Mouse (Mus musculus) midbrain, embryonic 13.5 days (tissue): ENCODE measurements around the gene Clic6. TPM values are rescaled to one million over a fixed set of nuclear protein-coding genes. Genes with fewer than 3 reads are reported as not detected.

ENCODE experiments used
- ATAC-seq: fragments of 200-750 bp; cut with Nextera tagmentation; 2 replicates; pipeline ENCODE4 v1.8.0; 2017; ENCODE audit warnings: mild to moderate bottlenecking, moderate TSS enrichment, moderate library complexity
- H3K27ac ChIP-seq: fragments of 300-500 bp; sonication (generic); 2 replicates; pipeline ENCODE4 v1.5.1; 2015; ENCODE audit warnings: inconsistent platforms, mild to moderate bottlenecking, moderate library complexity
- H3K27me3 ChIP-seq: fragments of 300-500 bp; sonication (generic); 2 replicates; pipeline ENCODE4 v1.6.1; 2015; ENCODE audit warnings: mild to moderate bottlenecking, inconsistent platforms
- H3K36me3 ChIP-seq: fragments of 300-500 bp; sonication (generic); 2 replicates; pipeline ENCODE4 v1.6.1; 2015; ENCODE audit warnings: mild to moderate bottlenecking, inconsistent platforms
- H3K4me1 ChIP-seq: fragments of 300-500 bp; sonication (generic); replicated peaks from 2 replicates; pipeline ENCODE4 v1.6.1; 2015; ENCODE audit warnings: inconsistent platforms
- H3K4me2 ChIP-seq: fragments of 300-500 bp; sonication (generic); replicated peaks from 2 replicates; pipeline ENCODE4 v1.6.1; 2015; ENCODE audit warnings: moderate library complexity, mild to moderate bottlenecking, inconsistent platforms
- H3K4me3 ChIP-seq: fragments of 300-500 bp; sonication (generic); replicated peaks from 2 replicates; pipeline ENCODE4 v1.5.1; 2015; ENCODE audit warnings: mild to moderate bottlenecking, inconsistent platforms
- H3K9ac ChIP-seq: fragments of 300-500 bp; sonication (generic); replicated peaks from 2 replicates; pipeline ENCODE4 v1.6.1; 2015; ENCODE audit warnings: mild to moderate bottlenecking, inconsistent platforms
- H3K9me3 ChIP-seq: fragments of 300-500 bp; sonication (generic); 2 replicates; pipeline ENCODE4 v1.6.1; 2016; ENCODE audit warnings: mild to moderate bottlenecking, inconsistent platforms
- WGBS: fragments of 180-500 bp; shearing (Covaris S2); methylation state at CpG from one replicate; pipeline ENCODE4 v1.1.7; 2015; 5-methylcytosine and 5-hydroxymethylcytosine counted together
- polyA plus RNA-seq: library from polyadenylated mRNA; unstranded; fragments of >200 nt; fragmentation: Nextera tagmentation; extraction: Ambion mirVana; gene quantifications from 2 replicates; pipeline ENCODE4 v1.2.1, GENCODE M21; 2015

Clic6 gene
- polyA plus RNA-seq, 1 experiment from 2014 or later, result 3.1 TPM

DNA sequence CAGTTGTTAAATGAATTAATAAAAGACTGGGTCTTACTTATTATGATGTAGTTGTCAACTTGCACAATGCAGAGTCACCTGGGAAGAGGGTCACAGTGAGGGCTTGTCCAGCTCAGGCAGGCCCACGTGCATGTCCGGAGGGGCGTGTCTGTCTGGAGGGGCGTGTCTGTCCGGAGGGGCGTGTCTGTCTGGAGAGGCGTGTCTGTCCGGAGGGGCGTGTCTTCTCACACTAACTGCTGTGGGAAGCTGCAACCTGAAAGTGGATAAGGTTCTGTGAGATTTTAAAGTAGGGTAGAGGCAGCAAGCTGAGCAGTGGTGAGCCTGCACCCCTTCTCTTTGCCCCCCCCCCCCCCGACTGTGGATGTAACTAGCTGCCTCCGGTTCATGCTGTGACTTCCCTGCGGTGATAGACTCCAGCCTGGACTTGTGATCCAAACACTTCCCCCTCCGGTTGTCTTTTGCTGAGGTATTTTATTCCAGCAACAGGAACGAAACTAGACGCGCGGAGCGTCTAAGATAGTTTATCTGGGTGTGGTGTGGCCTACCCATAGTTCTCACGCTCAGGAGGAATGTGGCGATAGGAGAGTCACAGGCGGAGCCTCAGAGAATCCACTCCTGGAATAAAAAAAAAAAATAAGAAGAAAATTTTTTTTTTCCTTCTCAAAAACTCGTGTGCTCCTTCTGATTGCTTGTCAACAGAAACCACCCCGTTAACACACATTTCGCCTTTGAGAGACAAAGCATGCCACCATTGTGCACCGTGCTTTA, 10.3 kb upstream of the Clic6 start:
- WGBS, result 61% methylated on average over 25 of the region's 25 CpGs
- peaks cover 21% of the 10 kb centered on the region for H3K27me3 ChIP-seq
- no peak overlapping the region for H3K4me3 ChIP-seq
- no peak overlapping the region for H3K9ac ChIP-seq
- 0 out of 2 replicates have a peak, but pooled peaks cover 5% of the 10 kb centered on the region for H3K4me1 ChIP-seq
- no peaks in the 10 kb centered on the region for H3K36me3 ChIP-seq
- no peak overlapping the region for H3K4me2 ChIP-seq
- ATAC-seq, result no peak
- H3K9me3 ChIP-seq, result no peaks in the 10 kb centered on the region
- no peak overlapping the region for H3K27ac ChIP-seq

DNA sequence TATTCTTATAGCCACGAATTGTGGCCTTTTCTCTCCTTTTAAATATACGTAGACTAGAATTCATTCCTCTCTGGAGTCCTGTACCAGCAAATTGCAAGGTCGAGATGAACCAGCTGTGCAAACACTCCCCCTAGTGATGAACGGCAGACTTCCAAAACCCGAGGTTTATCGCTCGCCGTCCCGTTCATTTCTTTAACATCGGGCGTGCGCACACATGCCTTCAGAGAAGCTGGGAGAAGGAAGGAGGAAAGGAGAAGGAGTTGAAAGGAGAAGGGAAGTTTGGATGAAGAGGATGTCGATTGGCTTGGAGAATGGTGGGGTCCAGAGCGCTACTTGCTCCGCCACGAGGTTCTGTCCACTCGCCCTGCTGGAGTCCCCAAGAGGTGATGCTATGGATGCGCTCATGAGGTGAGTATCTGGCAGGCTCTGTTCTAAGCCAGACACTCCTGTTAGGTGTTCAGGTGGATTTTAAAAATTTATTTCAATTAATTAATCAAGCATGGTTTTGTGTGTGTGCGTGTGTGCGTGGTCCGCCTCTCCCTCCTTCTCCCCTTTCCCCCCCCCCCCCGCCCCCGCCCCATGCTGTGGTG, 6.9 kb upstream of the Clic6 start:
- Histone ChIP-seq H3K27me3 (peaks cover 25% of the 10 kb centered on the region), H3K9me3 (no peaks in the 10 kb centered on the region), H3K27ac (no peak overlapping the region), H3K36me3 (no peaks in the 10 kb centered on the region), H3K4me3 (peak overlapping the region; percentile 22; the same call in 1 of the 2 replicates), H3K9ac (0 out of 2 replicates have a peak overlapping the region, but pooled peaks have one; percentile 5), H3K4me1 (0 out of 2 replicates have a peak, but pooled peaks cover 5% of the 10 kb centered on the region), H3K4me2 (peak overlapping the region; percentile 52)
- ATAC-seq, result peak; percentile 68
- 8% methylated on average over 23 of the region's 23 CpGs for WGBS

DNA sequence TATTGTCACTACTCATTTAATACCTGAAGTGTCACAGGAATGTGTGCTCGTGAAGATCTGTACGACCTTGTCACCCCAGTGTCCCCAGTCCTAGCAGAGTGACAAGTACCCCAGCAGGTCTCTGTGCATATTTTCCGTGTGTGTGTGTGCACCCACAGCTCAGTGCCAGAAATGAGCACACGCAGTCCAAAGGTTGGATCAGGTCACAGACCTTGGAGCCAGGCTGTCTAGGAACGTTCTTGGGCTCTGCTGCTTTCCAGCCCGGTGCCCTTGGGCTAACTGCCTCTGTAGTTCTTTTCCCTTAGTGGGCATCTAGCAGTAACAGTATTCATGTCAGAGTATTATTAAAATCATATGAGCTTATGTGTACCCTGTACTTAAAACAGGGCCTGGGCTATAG, 1.6 kb downstream of the Clic6 start:
- Histone ChIP-seq H3K4me2 (no peak overlapping the region), H3K36me3 (no peaks in the 10 kb centered on the region), H3K27me3 (no peaks in the 10 kb centered on the region), H3K4me3 (no peak overlapping the region), H3K27ac (no peak overlapping the region), H3K4me1 (no peaks in the 10 kb centered on the region), H3K9ac (no peak overlapping the region), H3K9me3 (no peaks in the 10 kb centered on the region)
- WGBS, result 88% methylated on average over 6 of the region's 6 CpGs
- ATAC-seq, result no peak

DNA sequence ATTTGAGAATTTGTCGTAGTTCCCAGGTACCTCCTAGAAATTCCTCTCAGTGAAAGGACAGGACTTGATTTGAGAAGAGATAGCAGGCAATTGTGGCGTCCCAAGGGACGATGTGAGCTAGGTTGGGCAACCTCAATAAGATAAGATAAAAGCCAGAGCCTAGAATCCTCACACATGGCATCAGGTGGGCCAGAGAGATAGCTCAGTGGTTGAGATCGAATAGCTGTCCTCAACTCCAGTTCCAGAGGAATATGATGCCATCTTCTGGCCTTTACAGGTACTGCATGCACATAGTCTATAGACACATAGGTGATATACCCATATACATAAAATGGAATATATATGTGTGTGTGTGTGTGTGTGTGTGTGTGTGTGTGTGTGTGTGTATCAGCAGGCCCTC, 2.0 kb downstream of the Clic6 start:
- Histone ChIP-seq H3K9ac (no peak overlapping the region), H3K4me3 (no peak overlapping the region), H3K36me3 (no peaks in the 10 kb centered on the region), H3K9me3 (no peaks in the 10 kb centered on the region), H3K27ac (no peak overlapping the region), H3K4me1 (no peaks in the 10 kb centered on the region), H3K27me3 (no peaks in the 10 kb centered on the region), H3K4me2 (no peak overlapping the region)
- ATAC-seq, result no peak
- WGBS, result 52% methylated on average over 4 of the region's 4 CpGs

- Histone ChIP-seq H3K27me3 (no peaks in the 10 kb centered on the region), H3K9ac (no peak overlapping the region), H3K27ac (no peak overlapping the region), H3K9me3 (no peaks in the 10 kb centered on the region), H3K36me3 (no peaks in the 10 kb centered on the region), H3K4me3 (no peak overlapping the region), H3K4me2 (no peak overlapping the region), H3K4me1 (no peaks in the 10 kb centered on the region)
- 89% methylated on average over 5 of the region's 5 CpGs for WGBS
- ATAC-seq, result no peak
Measured at GRCm38 (mm10) chr16:92488456-92488855, 2.9 kb downstream of the Clic6 start.

DNA sequence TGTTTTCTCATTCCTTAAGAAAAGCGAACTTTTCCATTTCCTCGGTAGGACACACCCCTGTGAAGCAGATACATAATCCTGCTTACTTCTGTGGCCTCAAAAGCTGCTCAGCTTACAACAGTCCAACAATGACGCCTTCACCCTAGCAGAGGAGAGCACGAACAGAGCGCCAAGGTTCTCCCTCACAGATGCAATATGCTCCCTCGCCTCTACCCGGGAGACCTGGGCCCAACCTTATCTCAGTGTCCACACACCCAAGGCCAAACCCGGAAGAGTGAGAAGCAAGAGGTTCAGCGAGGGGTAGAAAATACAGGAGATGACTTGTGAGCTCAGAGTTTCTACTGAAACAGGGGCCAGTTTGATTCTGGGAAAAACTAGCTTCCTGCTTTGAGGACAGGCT, 3.8 kb downstream of the Clic6 start:
- no peaks in the 10 kb centered on the region for H3K9me3 ChIP-seq
- WGBS, result 81% methylated on average over 9 of the region's 9 CpGs
- H3K4me1 ChIP-seq, result no peaks in the 10 kb centered on the region
- no peak overlapping the region for H3K27ac ChIP-seq
- H3K4me3 ChIP-seq, result no peak overlapping the region
- H3K4me2 ChIP-seq, result no peak overlapping the region
- no peak overlapping the region for H3K9ac ChIP-seq
- no peaks in the 10 kb centered on the region for H3K36me3 ChIP-seq
- H3K27me3 ChIP-seq, result no peaks in the 10 kb centered on the region
- ATAC-seq, result no peak

GRCm38 (mm10) chr16:92497851-92498588, 12.5 kb downstream of the Clic6 start:
- Histone ChIP-seq H3K4me3 (peak overlapping the region; percentile 50), H3K9ac (peak overlapping the region; percentile 63; the same call in 1 of the 2 replicates), H3K27me3 (peaks cover 51% of the 10 kb centered on the region), H3K9me3 (no peaks in the 10 kb centered on the region), H3K27ac (no peak overlapping the region), H3K4me2 (peak overlapping the region; percentile 77), H3K36me3 (no peaks in the 10 kb centered on the region), H3K4me1 (peaks cover 15% of the 10 kb centered on the region)
- ATAC-seq, result no peak
- 9% methylated on average over 26 of the region's 26 CpGs for WGBS

DNA sequence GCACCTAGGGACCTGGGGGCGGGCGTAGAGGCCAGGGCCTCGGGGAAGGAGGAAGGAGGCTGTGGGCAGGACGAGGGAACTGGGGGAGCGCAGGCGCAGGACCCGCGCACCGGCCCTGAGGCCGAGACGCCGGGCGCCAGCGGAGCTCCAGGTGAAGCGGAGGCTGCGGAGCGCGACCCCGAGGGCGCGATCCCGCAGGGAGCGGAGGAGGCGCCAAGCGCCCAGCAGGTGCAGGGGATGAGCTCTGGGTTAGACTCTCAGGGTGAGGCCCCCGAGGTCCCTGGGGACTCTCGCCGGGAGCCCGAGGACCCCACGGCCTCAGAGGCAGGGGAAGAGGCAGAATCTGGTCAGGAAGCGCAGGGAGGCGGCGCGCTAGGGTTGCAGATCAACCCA, 13.0 kb downstream of the Clic6 start:
- no peak overlapping the region for H3K27ac ChIP-seq

GRCm38 (mm10) chr16:92499324-92499723, 13.8 kb downstream of the Clic6 start:
- H3K9me3 ChIP-seq, result no peaks in the 10 kb centered on the region
- peak overlapping the region; percentile 50 for H3K4me3 ChIP-seq
- H3K9ac ChIP-seq, result peak overlapping the region; percentile 63; the same call in 1 of the 2 replicates
- H3K4me2 ChIP-seq, result peak overlapping the region; percentile 77
- peaks cover 51% of the 10 kb centered on the region for H3K27me3 ChIP-seq
- peaks cover 15% of the 10 kb centered on the region for H3K4me1 ChIP-seq
- H3K27ac ChIP-seq, result no peak overlapping the region
- H3K36me3 ChIP-seq, result no peaks in the 10 kb centered on the region
- WGBS, result 14% methylated on average over 15 of the region's 15 CpGs
- ATAC-seq, result 0 out of 2 replicates have a peak, but pooled peaks have one; percentile 27

More for the DNA sequence above, 13.0 kb downstream of the Clic6 start:
- H3K4me3 ChIP-seq, result peak overlapping the region; percentile 50
- H3K9me3 ChIP-seq, result no peaks in the 10 kb centered on the region
- H3K4me1 ChIP-seq, result peaks cover 15% of the 10 kb centered on the region
- H3K27me3 ChIP-seq, result peaks cover 51% of the 10 kb centered on the region
- WGBS, result under 1% methylated on average over 34 of the region's 34 CpGs
- no peaks in the 10 kb centered on the region for H3K36me3 ChIP-seq
- H3K9ac ChIP-seq, result peak overlapping the region; percentile 63
- ATAC-seq, result 0 out of 2 replicates have a peak, but pooled peaks have one; percentile 45
- H3K4me2 ChIP-seq, result peak overlapping the region; percentile 77

GRCm38 (mm10) chr16:92500534-92500933, 15.0 kb downstream of the Clic6 start:
- no peak overlapping the region for H3K27ac ChIP-seq
- no peaks in the 10 kb centered on the region for H3K36me3 ChIP-seq
- ATAC-seq, result no peak
- no peak overlapping the region for H3K9ac ChIP-seq
- 70% methylated on average over 8 of the region's 8 CpGs for WGBS
- H3K4me2 ChIP-seq, result no peak overlapping the region
- no peaks in the 10 kb centered on the region for H3K9me3 ChIP-seq
- H3K4me3 ChIP-seq, result no peak overlapping the region
- H3K4me1 ChIP-seq, result peaks cover 15% of the 10 kb centered on the region
- H3K27me3 ChIP-seq, result peaks cover 51% of the 10 kb centered on the region

GRCm38 (mm10) chr16:92503105-92503504, 17.6 kb downstream of the Clic6 start:
- H3K4me1 ChIP-seq, result peaks cover 13% of the 10 kb centered on the region
- H3K9ac ChIP-seq, result no peak overlapping the region
- H3K27ac ChIP-seq, result no peak overlapping the region
- no peaks in the 10 kb centered on the region for H3K36me3 ChIP-seq
- no peaks in the 10 kb centered on the region for H3K9me3 ChIP-seq
- H3K27me3 ChIP-seq, result peaks cover 34% of the 10 kb centered on the region
- no peak overlapping the region for H3K4me3 ChIP-seq
- H3K4me2 ChIP-seq, result no peak overlapping the region
- ATAC-seq, result no peak
- WGBS, result 81% methylated on average over 5 of the region's 5 CpGs

DNA sequence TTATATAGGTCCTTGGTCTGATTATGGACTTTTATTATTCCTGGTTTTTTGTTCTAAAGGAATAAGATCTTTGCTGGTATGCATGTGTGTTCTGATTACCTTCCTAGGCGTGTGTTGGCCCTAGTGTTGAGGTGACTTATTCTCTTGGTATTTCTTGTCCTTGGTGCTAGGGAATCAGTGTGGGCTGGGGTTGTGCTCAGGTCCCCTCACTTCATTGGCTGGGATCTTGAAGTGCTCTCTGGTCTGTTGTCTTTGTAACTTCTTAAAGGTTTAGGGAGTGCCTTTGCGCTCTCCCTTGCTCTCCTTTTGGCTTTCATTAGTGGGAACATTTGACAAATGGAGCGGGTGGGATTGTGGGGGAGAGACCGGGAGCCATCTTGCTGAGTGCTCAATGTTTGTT, 22.0 kb downstream of the Clic6 start:
- H3K27me3 ChIP-seq, result no peaks in the 10 kb centered on the region
- no peak overlapping the region for H3K9ac ChIP-seq
- ATAC-seq, result no peak
- H3K4me3 ChIP-seq, result no peak overlapping the region
- H3K4me1 ChIP-seq, result peaks cover 13% of the 10 kb centered on the region; the same call in 1 of the 2 replicates
- H3K4me2 ChIP-seq, result no peak overlapping the region
- H3K36me3 ChIP-seq, result no peaks in the 10 kb centered on the region
- H3K9me3 ChIP-seq, result no peaks in the 10 kb centered on the region
- no peak overlapping the region for H3K27ac ChIP-seq
- WGBS, result 89% methylated on average over 4 of the region's 4 CpGs
